Mouse (Mus musculus) myocyte (in vitro differentiated cells): Measurements from ENCODE around the gene Smyd3.
"Not testable (repeated sequence)": the region's sequence is repeated elsewhere in the genome, so short reads cannot be mapped to it uniquely, and the experiment has no call there.

Experiments used
- POLR2A ChIP-seq: IDR thresholded peaks from one replicate; pipeline ENCODE4 v1.6.1; 2011; ENCODE audit warnings: low read depth, mild to moderate bottlenecking, control low read depth, moderate library complexity; ENCODE audit not compliant: insufficient read length
- USF1 ChIP-seq: IDR thresholded peaks from one replicate; pipeline ENCODE4 v1.6.1; 2011; ENCODE audit warnings: low read depth, mild to moderate bottlenecking, control low read depth, moderate library complexity

GRCm38 (mm10) chr1:179290181-179290580, 227.7 kb downstream of the Smyd3 start:
- not testable (repeated sequence) for TF ChIP-seq USF1, POLR2A
